Mouse (Mus musculus) midbrain, postnatal 0 days (tissue): ENCODE data around the gene Cab39l. TPM values are rescaled to one million over a fixed set of nuclear protein-coding genes. Genes with fewer than 3 reads are reported as not detected.
A peak's percentile ranks its signal among the peaks of the same experiment; 100 is the strongest.

Source experiments
- ATAC-seq: fragments of 200-750 bp; cut with Nextera tagmentation; 2 replicates; pipeline ENCODE4 v1.8.0; 2017; ENCODE audit warnings: moderate number of reproducible peaks, mild to moderate bottlenecking, moderate TSS enrichment, moderate library complexity; ENCODE audit not compliant: low FRiP score
- DNase-seq: peaks from one replicate; pipeline ENCODE4 v3.0.0-alpha.2; 2015; ENCODE audit warnings: low spot score
- H3K27ac ChIP-seq: fragments of 300-500 bp; sonication (generic); 2 replicates; pipeline ENCODE4 v1.5.1; 2014; ENCODE audit warnings: low read depth, mild to moderate bottlenecking, low read length, mixed read lengths
- H3K27me3 ChIP-seq: fragments of 300-500 bp; sonication (generic); 2 replicates; pipeline ENCODE4 v1.6.1; 2014; ENCODE audit warnings: low read length, control low read depth, mixed read lengths; ENCODE audit not compliant: insufficient read depth
- H3K36me3 ChIP-seq: fragments of 300-500 bp; sonication (generic); 2 replicates; pipeline ENCODE4 v1.6.1; 2014; ENCODE audit warnings: low read length, control low read depth, mixed read lengths; ENCODE audit not compliant: insufficient read depth
- H3K4me1 ChIP-seq: fragments of 300-500 bp; sonication (generic); 2 replicates; pipeline ENCODE4 v1.6.1; 2014; ENCODE audit warnings: mild to moderate bottlenecking, control low read depth, antibody characterized with exemption, low read length, mixed read lengths; ENCODE audit not compliant: insufficient read depth
- H3K4me2 ChIP-seq: fragments of 300-500 bp; sonication (generic); 2 replicates; pipeline ENCODE4 v1.6.1; 2014; ENCODE audit warnings: low read depth, mild to moderate bottlenecking, low read length, mixed read lengths; ENCODE audit not compliant: poor library complexity, severe bottlenecking
- H3K4me3 ChIP-seq: fragments of 300-500 bp; sonication (generic); 2 replicates; pipeline ENCODE4 v1.5.1; 2014; ENCODE audit warnings: low read depth, mild to moderate bottlenecking, low read length, moderate library complexity
- H3K9ac ChIP-seq: fragments of 300-500 bp; sonication (generic); replicated peaks from 2 replicates; pipeline ENCODE4 v1.6.1; 2014; ENCODE audit warnings: mild to moderate bottlenecking, low read length, moderate library complexity, mixed read lengths; ENCODE audit not compliant: poor library complexity, severe bottlenecking
- H3K9me3 ChIP-seq: fragments of 300-500 bp; sonication (generic); 2 replicates; pipeline ENCODE4 v1.6.1; 2016; ENCODE audit warnings: low read length, control low read depth
- CTCF ChIP-seq: IDR thresholded peaks from 2 replicates; pipeline ENCODE4 v1.5.1; 2016; ENCODE audit warnings: antibody characterized with exemption, mild to moderate bottlenecking
- WGBS: fragments of 180-500 bp; shearing (Covaris S2); extraction: QIAGEN DNeasy Blood & Tissue Kit; methylation state at CpG from one replicate; pipeline ENCODE4 v1.1.7; 2014; 5-methylcytosine and 5-hydroxymethylcytosine counted together
- polyA plus RNA-seq: library from polyadenylated mRNA; unstranded; fragments of >200 nt; fragmentation: Nextera tagmentation; extraction: Ambion mirVana; gene quantifications from 2 replicates; pipeline ENCODE4 v1.2.1, GENCODE M21; 2015
- total RNA-seq: library from RNA; depleted of rRNA; stranded (reverse); fragments of >200 nt; gene quantifications from 2 replicates; pipeline ENCODE4 v1.2.3, GENCODE M21; 2014

The Cab39l gene
- total and polyA plus RNA-seq, 2 experiments from 2014 or later, result 15.1 to 26.5 TPM

DNA sequence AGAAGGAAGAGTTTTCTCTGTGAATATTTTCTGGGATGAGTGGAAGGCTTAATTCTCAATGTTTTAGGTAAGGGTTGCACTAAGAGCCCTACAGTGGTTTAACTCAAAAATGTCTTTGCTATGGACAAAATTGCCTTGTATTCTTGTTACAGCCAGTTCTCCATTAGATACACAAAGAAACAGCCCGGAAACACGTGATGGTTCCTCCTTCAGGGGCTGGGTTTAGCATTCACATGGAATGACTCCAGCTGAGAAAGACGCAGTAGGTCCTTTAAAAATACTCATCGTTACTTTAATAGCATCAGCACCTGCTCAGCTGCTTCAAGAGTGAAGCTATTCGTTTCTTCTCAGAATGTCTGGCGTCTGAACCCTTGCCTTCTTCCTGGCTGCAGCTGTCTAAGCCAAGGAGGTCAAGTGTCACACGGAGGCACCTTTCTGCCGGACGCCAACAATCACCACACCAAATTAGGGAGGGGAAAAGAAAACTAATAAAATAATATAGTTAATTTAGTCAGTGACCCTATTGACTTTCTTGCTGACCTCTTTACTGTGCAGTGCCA lies 183.6 kb downstream of the Cab39l start:
- Histone ChIP-seq H3K27ac (no peak overlapping the region), H3K9ac (no peak overlapping the region), H3K4me2 (peak overlapping the region; percentile 76), H3K9me3 (no peaks in the 10 kb centered on the region), H3K4me1 (no peaks in the 10 kb centered on the region), H3K4me3 (no peak overlapping the region), H3K27me3 (peaks cover 4% of the 10 kb centered on the region; the same call in 1 of the 2 replicates), H3K36me3 (no peaks in the 10 kb centered on the region)
- ATAC-seq (no peak), DNase-seq (no peak)
- no peak for TF ChIP-seq CTCF
- WGBS, result 41% methylated on average over 9 of the region's 9 CpGs

DNA sequence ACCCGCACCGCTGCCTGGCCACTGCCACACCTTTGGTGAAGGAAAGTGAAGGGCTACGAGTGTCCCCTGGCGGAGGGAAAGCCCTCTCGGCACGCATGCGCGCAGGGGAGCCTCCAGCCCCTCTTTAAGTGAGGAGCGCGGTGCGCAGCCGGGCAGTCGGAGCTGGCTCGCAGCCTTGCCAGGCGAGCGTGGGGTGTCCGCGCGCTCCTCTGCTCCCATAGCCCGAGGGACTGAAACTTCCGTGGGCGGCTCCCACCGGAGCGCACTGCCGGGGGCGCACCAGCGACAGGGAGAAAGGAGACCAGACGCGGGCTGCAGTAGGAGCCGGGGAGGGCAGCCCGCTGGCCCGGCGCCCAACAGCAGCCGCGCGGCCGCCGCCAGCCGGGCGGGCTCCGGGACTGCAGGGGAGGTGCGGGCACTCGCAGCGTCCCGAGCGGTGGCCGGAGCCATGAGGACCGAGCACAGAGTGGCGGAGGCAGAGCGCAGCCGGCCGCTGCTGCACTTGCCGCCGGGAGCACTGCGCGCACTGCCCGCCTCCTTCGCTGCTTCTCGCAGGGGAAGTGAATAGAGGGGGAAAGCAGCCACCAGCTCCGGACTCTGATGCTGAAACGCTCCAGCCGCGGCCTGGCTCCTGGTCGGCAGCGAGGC lies 184.5 kb downstream of the Cab39l start, which contains the start of gene Shisa2:
TSS of gene Shisa2 (plus strand) at position 151 of the 648 bp plus-strand sequence.
- Histone ChIP-seq H3K9me3 (no peaks in the 10 kb centered on the region), H3K4me2 (peak within 1 kb of the TSS; percentile 76), H3K36me3 (no peaks in the 10 kb centered on the region), H3K27me3 (peaks cover 4% of the 10 kb centered on the region; the same call in 1 of the 2 replicates), H3K4me3 (peak within 1 kb of the TSS; percentile 69), H3K4me1 (no peaks in the 10 kb centered on the region), H3K9ac (peak within 1 kb of the TSS; percentile 60), H3K27ac (0 out of 2 replicates have a peak within 1 kb of the TSS, but pooled peaks have one; percentile 55)
- ATAC-seq (peak; percentile 84), DNase-seq (peak; percentile 86)
- TF ChIP-seq CTCF, result peak; percentile 78
- WGBS, result under 1% methylated on average over 56 of the region's 65 CpGs

DNA sequence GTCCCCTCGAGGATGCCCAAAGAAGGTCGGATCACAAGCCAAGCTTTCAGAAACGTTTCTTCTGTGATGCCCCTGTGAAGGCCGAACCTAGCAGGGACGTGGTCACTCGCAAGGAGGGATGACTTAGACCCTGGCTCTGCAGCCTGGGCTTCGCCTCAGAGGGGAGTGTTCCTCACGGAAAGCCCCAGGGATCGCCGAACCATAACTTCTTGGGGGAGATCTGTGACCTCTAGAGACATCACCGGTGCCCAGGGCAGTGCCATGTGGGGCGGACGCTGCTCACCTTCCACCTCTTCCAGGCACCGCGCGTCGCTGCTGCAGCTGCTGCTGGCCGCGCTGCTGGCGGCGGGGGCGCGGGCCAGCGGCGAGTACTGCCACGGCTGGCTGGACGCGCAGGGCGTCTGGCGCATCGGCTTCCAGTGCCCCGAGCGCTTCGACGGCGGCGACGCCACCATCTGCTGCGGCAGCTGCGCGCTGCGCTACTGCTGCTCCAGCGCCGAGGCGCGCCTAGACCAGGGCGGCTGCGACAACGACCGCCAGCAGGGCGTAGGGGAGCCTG lies 185.1 kb downstream of the Cab39l start:
- Histone ChIP-seq H3K27ac (0 out of 2 replicates have a peak overlapping the region, but pooled peaks have one; percentile 55), H3K36me3 (no peaks in the 10 kb centered on the region), H3K4me3 (peak overlapping the region; percentile 69), H3K9ac (peak overlapping the region; percentile 60), H3K27me3 (peaks cover 4% of the 10 kb centered on the region; the same call in 1 of the 2 replicates), H3K4me2 (peak overlapping the region; percentile 76), H3K9me3 (no peaks in the 10 kb centered on the region), H3K4me1 (no peaks in the 10 kb centered on the region)
- WGBS, result under 1% methylated on average over 50 of the region's 51 CpGs
- DNase-seq (peak; percentile 74), ATAC-seq (peak; percentile 36)
- no peak for TF ChIP-seq CTCF

DNA sequence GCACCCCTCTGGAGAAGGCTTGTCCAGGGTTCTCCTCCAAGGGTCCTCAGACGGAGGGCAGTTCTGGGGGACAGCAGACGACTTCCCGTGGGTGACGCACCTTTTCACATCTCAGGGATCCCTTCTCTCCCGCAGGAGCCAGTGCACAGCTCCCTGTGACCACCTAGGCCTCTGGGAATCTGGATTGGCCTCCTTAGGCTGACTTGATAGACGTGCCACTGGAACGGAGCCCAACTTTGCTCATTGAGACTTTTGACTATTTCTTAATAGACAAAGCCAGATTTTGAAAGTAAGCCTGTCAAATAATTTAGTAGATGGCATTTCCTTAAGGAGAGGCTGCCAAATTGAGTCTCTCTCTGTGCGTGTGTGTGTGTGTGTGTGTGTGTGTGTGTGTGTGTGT lies 185.9 kb downstream of the Cab39l start:
- Histone ChIP-seq H3K9ac (no peak overlapping the region), H3K4me2 (peak overlapping the region; percentile 76), H3K9me3 (no peaks in the 10 kb centered on the region), H3K4me1 (no peaks in the 10 kb centered on the region), H3K27me3 (peaks cover 4% of the 10 kb centered on the region; the same call in 1 of the 2 replicates), H3K27ac (no peak overlapping the region), H3K36me3 (no peaks in the 10 kb centered on the region), H3K4me3 (peak overlapping the region; percentile 69)
- ATAC-seq, result no peak
- DNase-seq, result peak; percentile 28
- TF ChIP-seq CTCF, result no peak
- WGBS, result 15% methylated on average over 8 of the region's 8 CpGs

DNA sequence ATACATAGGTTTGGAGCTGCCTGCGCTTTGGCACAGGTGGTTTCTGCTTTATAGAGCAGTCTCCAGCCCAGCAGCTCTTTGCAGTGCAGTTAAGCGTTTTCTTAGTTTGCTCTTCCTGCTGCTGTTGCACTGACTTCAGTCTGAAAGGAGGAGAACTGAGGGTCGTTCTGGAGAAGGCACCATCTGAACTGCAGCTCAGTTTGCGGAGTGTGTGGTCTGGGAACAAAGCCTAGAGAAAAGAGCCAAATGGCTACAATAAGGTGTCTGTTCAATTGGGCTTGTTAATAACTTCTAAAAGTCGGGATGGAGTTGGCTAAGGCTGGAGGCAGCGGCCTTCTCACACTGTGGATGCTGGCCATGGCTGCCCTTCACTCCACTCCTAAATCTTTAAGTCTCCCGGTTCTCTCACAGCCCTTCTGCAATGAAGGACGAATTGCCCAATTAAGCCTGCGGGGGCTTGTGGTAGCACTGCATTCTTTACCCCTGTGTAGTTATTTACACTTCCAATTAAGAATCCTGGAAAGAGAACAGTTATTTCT lies 186.4 kb downstream of the Cab39l start:
- ATAC-seq (no peak), DNase-seq (peak; percentile 39)
- peak overlapping the region; percentile 76 for H3K4me2 ChIP-seq
- no peaks in the 10 kb centered on the region for H3K9me3 ChIP-seq
- WGBS, result 24% methylated on average over 9 of the region's 9 CpGs
- peak overlapping the region; percentile 69 for H3K4me3 ChIP-seq
- no peak overlapping the region for H3K9ac ChIP-seq
- H3K4me1 ChIP-seq, result no peaks in the 10 kb centered on the region
- no peaks in the 10 kb centered on the region for H3K36me3 ChIP-seq
- no peak overlapping the region for H3K27ac ChIP-seq
- peaks cover 4% of the 10 kb centered on the region; the same call in 1 of the 2 replicates for H3K27me3 ChIP-seq
- no peak for TF ChIP-seq CTCF
